Mouse (Mus musculus) stomach, postnatal 0 days (tissue): ENCODE data around the gene Npr1. TPM values are rescaled to one million over a fixed set of nuclear protein-coding genes. Genes with fewer than 3 reads are reported as not detected.

Experiments used
- ATAC-seq: fragments of 200-750 bp; cut with Nextera tagmentation; 2 replicates; pipeline ENCODE4 v1.8.0; 2017; ENCODE audit not compliant: low FRiP score, low TSS enrichment
- DNase-seq: peaks from one replicate; pipeline ENCODE4 v3.0.0-alpha.2; 2016; ENCODE audit warnings: low spot score
- H3K27ac ChIP-seq: fragments of 300-500 bp; sonication (generic); replicated peaks from 2 replicates; pipeline ENCODE4 v1.5.1; 2014; ENCODE audit warnings: mild to moderate bottlenecking, control low read depth
- H3K27me3 ChIP-seq: fragments of 300-500 bp; sonication (generic); 2 replicates; pipeline ENCODE4 v1.6.1; 2014; ENCODE audit warnings: low read length; ENCODE audit not compliant: control insufficient read depth, insufficient read depth
- H3K36me3 ChIP-seq: fragments of 300-500 bp; sonication (generic); 2 replicates; pipeline ENCODE4 v1.6.1; 2014; ENCODE audit warnings: low read length, mixed read lengths; ENCODE audit not compliant: control insufficient read depth, insufficient read depth
- H3K4me1 ChIP-seq: fragments of 300-500 bp; sonication (generic); replicated peaks from 2 replicates; pipeline ENCODE4 v1.6.1; 2014; ENCODE audit warnings: antibody characterized with exemption; ENCODE audit not compliant: control insufficient read depth, insufficient read depth
- H3K4me2 ChIP-seq: fragments of 300-500 bp; sonication (generic); replicated peaks from 2 replicates; pipeline ENCODE4 v1.6.1; 2014; ENCODE audit warnings: low read depth, mild to moderate bottlenecking, control low read depth, moderate library complexity
- H3K4me3 ChIP-seq: fragments of 300-500 bp; sonication (generic); 2 replicates; pipeline ENCODE4 v1.5.1; 2014; ENCODE audit warnings: low read depth, low read length, control low read depth
- H3K9ac ChIP-seq: fragments of 300-500 bp; sonication (generic); 2 replicates; pipeline ENCODE4 v1.6.1; 2014; ENCODE audit warnings: mild to moderate bottlenecking, low read length, control low read depth, mixed read lengths
- H3K9me3 ChIP-seq: fragments of 300-500 bp; sonication (generic); 2 replicates; pipeline ENCODE4 v1.6.1; 2016; ENCODE audit warnings: low read length; ENCODE audit not compliant: control insufficient read depth
- CTCF ChIP-seq: IDR thresholded peaks from 2 replicates; pipeline ENCODE4 v1.5.1; 2016; ENCODE audit warnings: antibody characterized with exemption, low read depth, mild to moderate bottlenecking, moderate library complexity
- EP300 ChIP-seq: optimal IDR thresholded peaks from 2 replicates; pipeline ENCODE3; 2016; ENCODE audit warnings: antibody characterized with exemption
- WGBS: fragments of 180-500 bp; shearing (Covaris S2); extraction: QIAGEN DNeasy Blood & Tissue Kit; methylation state at CpG from one replicate; pipeline ENCODE4 v1.1.7; 2014; 5-methylcytosine and 5-hydroxymethylcytosine counted together
- polyA plus RNA-seq: library from polyadenylated mRNA; unstranded; fragments of >200 nt; fragmentation: Nextera tagmentation; extraction: Ambion mirVana; gene quantifications from 2 replicates; pipeline ENCODE4 v1.2.1, GENCODE M21; 2015

Gene Npr1
- polyA plus RNA-seq, 1 experiment from 2014 or later, result 3.0 TPM

DNA sequence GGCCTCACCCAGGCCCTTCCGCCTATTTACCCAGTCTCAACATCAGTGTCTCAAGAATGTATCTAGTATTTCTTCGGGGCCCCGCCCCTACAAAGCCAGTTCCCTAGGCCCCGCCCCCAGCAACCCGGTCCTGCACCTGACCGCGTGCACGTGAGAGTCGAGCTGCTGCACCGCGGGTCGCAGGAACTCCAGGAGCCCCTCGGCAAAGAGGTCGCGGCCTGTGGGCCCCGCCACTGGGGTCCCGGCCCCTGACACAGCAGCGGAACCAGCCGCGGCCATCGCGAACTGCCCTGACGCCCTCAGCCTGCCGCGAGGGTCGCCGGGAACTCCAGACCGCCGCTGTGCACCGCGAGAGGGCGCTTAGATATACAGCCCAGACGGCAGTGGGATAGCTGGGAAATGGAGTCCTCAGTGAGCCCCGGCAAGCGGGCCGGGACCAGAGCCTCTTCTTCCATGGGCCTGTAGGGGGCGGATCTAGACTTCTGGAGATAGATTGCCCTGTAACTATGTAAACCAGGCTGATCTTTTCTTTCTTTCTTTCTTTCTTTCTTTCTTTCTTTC is 25.1 kb upstream of the Npr1 start, which contains the start of gene Snapin:
Gene Snapin, minus strand, starts transcription at position 338 of the 561 bp plus-strand sequence.
- Histone ChIP-seq H3K36me3 (peaks cover 2% of the 10 kb centered on the region; the same call in 1 of the 2 replicates), H3K9ac (peak within 1 kb of the TSS; percentile 87), H3K9me3 (no peaks in the 10 kb centered on the region), H3K4me3 (peak within 1 kb of the TSS; percentile 64), H3K4me1 (no peaks in the 10 kb centered on the region; the same call in 1 of the 2 replicates), H3K4me2 (peak within 1 kb of the TSS; percentile 64), H3K27me3 (no peaks in the 10 kb centered on the region), H3K27ac (peak within 1 kb of the TSS; percentile 85)
- under 1% methylated on average over 37 of the region's 37 CpGs for WGBS
- ATAC-seq (peak; percentile 98), DNase-seq (peak; percentile 98)
- TF ChIP-seq EP300 (no peak), CTCF (peak; percentile 89)

DNA sequence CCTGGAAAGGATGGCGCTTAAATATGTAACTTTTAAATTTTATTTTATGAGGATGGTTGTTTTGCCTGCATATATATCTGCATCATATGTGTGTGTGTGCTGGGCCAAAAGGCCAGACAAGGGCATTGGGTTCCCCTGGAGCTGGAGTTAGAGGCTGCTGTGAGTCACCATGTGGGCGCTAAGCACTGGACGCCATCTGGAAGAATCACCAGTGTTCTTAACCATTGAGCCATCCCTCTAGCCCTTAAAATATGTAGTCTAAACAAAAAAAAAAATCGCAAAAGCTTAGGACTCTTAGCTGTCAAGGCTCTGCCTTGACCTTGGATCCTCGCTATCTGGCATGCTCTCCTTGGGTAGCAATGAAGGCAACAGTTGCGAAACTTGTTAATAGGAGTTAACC is 22.9 kb upstream of the Npr1 start:
- 80% methylated on average over 6 of the region's 6 CpGs for WGBS
- H3K4me1 ChIP-seq, result no peaks in the 10 kb centered on the region; the same call in 1 of the 2 replicates
- DNase-seq, result no peak
- no peak overlapping the region for H3K4me2 ChIP-seq
- no peak overlapping the region for H3K9ac ChIP-seq
- no peaks in the 10 kb centered on the region for H3K27me3 ChIP-seq
- TF ChIP-seq CTCF, result no peak
- TF ChIP-seq EP300, result no peak
- no peak overlapping the region for H3K27ac ChIP-seq
- H3K9me3 ChIP-seq, result no peaks in the 10 kb centered on the region
- H3K4me3 ChIP-seq, result no peak overlapping the region
- H3K36me3 ChIP-seq, result 0 out of 2 replicates have a peak, but pooled peaks cover 4% of the 10 kb centered on the region
- no peak for ATAC-seq

DNA sequence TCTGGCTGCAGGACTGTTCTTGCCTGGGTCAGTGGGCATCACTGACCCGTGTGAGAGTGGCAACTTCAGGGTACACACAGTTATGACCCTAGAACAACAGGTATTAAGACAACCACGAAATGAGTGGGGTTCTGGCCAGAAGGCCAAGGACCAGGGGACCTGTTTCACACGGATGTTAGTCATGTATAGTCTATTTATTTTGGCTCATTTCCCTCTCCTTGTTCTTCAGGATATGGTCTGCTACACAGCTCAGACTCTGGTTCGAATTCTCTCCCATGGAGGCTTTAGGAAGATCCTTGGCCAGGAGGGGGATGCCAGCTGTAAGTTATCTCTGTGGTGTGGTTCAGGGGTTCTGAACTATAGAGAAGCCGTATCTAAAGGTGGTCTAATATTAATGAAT is 21.3 kb upstream of the Npr1 start:
- no peaks in the 10 kb centered on the region for H3K27me3 ChIP-seq
- peak; percentile 21; the same call in 1 of the 2 replicates for ATAC-seq

DNA sequence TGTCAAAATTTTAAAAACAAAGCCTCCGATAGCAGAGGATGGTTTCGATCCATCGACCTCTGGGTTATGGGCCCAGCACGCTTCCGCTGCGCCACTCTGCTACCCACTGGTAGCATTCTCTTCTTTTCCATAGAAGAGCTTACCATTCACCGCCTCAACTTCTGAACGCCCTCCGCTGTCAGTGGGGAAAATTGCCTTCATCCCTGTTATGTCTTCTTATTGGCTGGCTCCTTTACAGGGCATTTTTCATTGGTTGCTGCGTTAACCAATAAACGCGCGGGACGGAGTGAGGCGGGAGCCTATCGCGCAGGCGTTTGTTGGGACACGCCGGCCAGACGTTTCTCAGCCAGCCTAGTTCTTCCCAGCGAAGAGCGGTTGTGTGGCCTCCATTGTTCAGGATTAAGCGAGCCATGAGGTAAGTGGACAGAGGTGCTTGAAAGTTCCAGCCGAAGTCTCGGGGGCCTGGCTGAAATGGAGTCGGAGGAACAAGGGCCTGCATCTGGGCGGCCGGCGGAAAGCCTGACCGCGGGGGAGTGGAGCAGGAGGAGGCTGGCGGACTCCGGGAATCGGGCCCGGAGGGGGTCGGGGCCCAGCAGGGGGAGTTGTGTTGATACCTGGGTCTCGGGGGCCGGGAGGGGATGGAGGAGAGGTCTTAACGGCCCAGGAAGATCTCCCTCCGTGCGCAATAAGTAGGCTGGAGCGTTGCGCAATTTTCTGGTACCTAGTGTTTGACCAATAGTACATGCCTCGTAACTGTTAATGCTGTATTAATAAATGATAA is 10.4 kb upstream of the Npr1 start, which contains the start of gene Ilf2:
Gene Ilf2, plus strand, starts transcription at position 296 of the 781 bp plus-strand sequence.
- H3K4me3 ChIP-seq, result peak within 1 kb of the TSS; percentile 74
- peak within 1 kb of the TSS; percentile 90 for H3K27ac ChIP-seq
- H3K9me3 ChIP-seq, result no peaks in the 10 kb centered on the region
- H3K4me1 ChIP-seq, result no peaks in the 10 kb centered on the region
- ATAC-seq (peak; percentile 99), DNase-seq (peak; percentile 95)
- peaks cover 9% of the 10 kb centered on the region for H3K36me3 ChIP-seq
- peak within 1 kb of the TSS; percentile 83 for H3K9ac ChIP-seq
- peak within 1 kb of the TSS; percentile 58 for H3K4me2 ChIP-seq
- TF ChIP-seq EP300, result peak; percentile 95
- TF ChIP-seq CTCF, result peak; percentile 68
- no peaks in the 10 kb centered on the region for H3K27me3 ChIP-seq
- WGBS, result under 1% methylated on average over 45 of the region's 45 CpGs

More for the DNA sequence above, 21.3 kb upstream of the Npr1 start:
- Histone ChIP-seq H3K9me3 (no peaks in the 10 kb centered on the region), H3K9ac (no peak overlapping the region), H3K4me3 (no peak overlapping the region), H3K4me2 (no peak overlapping the region), H3K36me3 (peaks cover 12% of the 10 kb centered on the region), H3K27ac (peak overlapping the region; percentile 50; the same call in 1 of the 2 replicates), H3K4me1 (no peaks in the 10 kb centered on the region; the same call in 1 of the 2 replicates)
- TF ChIP-seq CTCF, result no peak
- TF ChIP-seq EP300, result no peak
- WGBS, result 59% methylated on average over 5 of the region's 5 CpGs
- DNase-seq, result peak; percentile 32

DNA sequence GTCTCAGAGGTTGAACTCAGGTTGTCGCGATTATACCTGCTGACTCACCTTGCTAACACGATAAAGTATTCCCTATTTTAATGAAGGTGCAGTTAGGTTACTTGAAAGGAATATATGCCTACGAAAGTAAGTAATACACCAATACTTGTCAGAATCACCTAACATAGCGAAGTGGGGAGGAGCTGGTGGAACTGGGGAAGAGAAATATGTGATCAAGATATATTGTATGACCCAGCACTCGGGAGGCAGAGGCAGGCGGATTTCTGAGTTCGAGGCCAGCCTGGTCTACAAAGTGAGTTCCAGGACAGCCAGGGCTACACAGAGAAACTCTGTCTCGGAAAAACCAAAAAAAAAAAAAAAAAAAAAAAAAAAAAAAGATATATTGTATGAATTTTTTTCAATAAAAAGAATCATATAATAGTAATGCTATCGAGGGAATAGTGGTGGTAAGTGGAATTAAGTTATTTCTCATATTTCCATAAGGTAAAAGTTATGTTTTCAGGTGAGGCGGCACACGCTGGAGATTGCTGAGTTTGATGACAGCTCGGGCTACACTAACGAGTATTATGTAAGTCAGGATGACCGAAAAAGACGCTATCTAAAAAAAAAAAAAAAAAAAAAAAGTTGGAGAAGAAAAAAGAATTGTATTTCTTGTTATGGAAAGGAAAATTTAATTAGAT is 9.6 kb upstream of the Npr1 start:
- no peak overlapping the region for H3K9ac ChIP-seq
- 34% methylated on average over 15 of the region's 16 CpGs for WGBS
- no peaks in the 10 kb centered on the region for H3K9me3 ChIP-seq
- H3K27me3 ChIP-seq, result no peaks in the 10 kb centered on the region
- DNase-seq (no peak), ATAC-seq (no peak)
- H3K27ac ChIP-seq, result no peak overlapping the region
- no peaks in the 10 kb centered on the region for H3K4me1 ChIP-seq
- TF ChIP-seq CTCF, result no peak
- TF ChIP-seq EP300, result no peak
- H3K4me2 ChIP-seq, result peak overlapping the region; percentile 21; the same call in 1 of the 2 replicates
- peak overlapping the region; percentile 21 for H3K4me3 ChIP-seq
- peaks cover 3% of the 10 kb centered on the region; the same call in 1 of the 2 replicates for H3K36me3 ChIP-seq
